Mouse (Mus musculus) brain, embryonic 14.5 days (tissue): ENCODE data around the gene Actr3.

Experiments used
- CTCF ChIP-seq: fragments of 200-500 bp; IDR thresholded peaks from 2 replicates; pipeline ENCODE4 v1.5.1; 2012; ENCODE audit warnings: inconsistent platforms, mild to moderate bottlenecking, moderate library complexity, borderline replicate concordance; ENCODE audit not compliant: insufficient read depth, insufficient read length; ENCODE audit errors: extremely low read depth
- POLR2A ChIP-seq: fragments of 200-500 bp; IDR thresholded peaks from 2 replicates; pipeline ENCODE4 v1.6.1; 2012; ENCODE audit warnings: mild to moderate bottlenecking, inconsistent platforms, borderline replicate concordance; ENCODE audit not compliant: poor library complexity, insufficient read depth, insufficient read length, severe bottlenecking; ENCODE audit errors: extremely low read depth

DNA sequence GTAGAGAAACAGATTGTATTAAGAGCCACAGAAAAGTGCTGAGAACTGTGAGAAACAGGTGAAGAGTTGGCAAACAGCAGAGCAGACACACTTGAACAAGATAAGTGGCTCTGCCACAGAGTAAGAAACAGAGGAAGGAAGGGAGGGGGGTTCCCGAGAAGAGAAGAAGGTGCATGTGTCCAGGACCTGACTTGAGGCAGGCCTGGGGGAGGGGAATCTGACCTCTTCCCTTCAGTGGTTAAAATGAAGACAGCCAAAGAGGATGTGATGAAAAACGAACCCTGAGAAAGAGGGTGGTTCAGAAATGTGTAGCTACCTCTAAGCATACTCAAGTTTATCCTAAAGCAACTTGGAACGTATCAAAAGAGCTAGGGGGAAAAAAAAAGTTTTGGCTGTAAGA is 2.4 kb upstream of the Actr3 start:
- TF ChIP-seq CTCF (no peak), POLR2A (no peak)
